Mouse (Mus musculus): ENCODE measurements around the gene Tmem229b.
"Not testable (repeated sequence)": the region's sequence is repeated elsewhere in the genome, so short reads cannot be mapped to it uniquely, and the experiment has no call there.

Tmem229b gene

DNA sequence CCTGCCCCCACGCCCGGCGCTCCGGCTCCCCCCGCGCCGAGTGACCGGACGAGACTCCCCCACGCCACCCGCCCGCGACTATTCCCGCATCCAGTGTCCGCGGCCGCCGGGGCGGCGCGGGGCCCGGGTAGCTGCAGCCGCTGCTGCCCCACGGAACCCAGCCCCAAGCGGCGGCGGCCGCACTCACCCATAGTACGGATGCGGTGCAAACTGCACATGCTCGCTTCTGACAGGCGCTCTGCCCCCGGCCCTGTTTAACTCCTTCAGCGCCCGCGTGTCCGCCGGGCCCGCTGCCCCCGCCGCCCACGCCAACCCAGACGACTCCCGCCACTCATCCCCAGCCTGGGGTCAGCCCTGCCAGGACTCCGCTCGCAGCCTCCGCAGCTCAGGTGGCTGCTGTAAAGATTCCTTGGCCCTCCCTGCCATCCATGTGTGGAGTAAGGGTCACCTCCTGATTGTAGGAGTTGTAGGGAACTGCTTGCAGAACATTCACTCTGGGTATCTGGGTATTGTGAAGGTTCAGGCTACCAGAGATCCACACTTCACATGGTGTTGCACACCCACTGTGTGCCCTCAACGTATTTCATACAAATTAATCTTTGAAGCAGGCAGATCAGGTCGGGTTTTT is at the start of gene Tmem229b:
Gene Tmem229b, minus strand, starts transcription at position 502 of the 628 bp plus-strand sequence.
- peak; percentile 22 to 39 for DNase-seq (ENCODE audit: low spot score in 2 of 2)

- no peak for DNase-seq (ENCODE audit: low spot score in 2 of 2)
Measured at GRCm38 (mm10) chr12:79055276-79055675, 47.8 kb upstream of the Tmem229b start.

- no peak for DNase-seq (ENCODE audit: low spot score in 2 of 2)
Measured at GRCm38 (mm10) chr12:79052073-79052472, 44.6 kb upstream of the Tmem229b start.

GRCm38 (mm10) chr12:79050545-79051212 is 43.3 kb upstream of the Tmem229b start:
- DNase-seq (ENCODE audit: low spot score in 2 of 2), result no peak

DNA sequence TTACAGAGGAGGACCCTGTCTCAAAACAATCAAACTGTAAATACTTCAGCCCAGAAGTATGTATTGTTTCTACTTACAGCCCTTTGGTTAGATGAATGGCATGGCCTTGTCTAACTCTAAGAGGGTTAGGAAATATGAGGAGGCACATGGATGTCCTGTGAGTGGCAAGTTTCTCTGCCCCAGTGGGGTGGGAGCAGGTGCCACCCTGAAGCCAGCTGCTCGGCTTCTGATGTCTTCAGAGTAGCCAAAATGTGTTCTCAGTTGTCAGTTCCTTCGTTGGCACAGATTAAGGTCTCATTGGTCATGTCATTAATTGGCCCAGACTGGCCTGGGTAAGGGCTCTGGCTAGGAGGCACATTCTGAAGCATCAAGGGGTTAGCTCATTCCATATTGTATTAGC is 42.4 kb upstream of the Tmem229b start:
- no peak for DNase-seq (ENCODE audit: low spot score in 2 of 2)

DNA sequence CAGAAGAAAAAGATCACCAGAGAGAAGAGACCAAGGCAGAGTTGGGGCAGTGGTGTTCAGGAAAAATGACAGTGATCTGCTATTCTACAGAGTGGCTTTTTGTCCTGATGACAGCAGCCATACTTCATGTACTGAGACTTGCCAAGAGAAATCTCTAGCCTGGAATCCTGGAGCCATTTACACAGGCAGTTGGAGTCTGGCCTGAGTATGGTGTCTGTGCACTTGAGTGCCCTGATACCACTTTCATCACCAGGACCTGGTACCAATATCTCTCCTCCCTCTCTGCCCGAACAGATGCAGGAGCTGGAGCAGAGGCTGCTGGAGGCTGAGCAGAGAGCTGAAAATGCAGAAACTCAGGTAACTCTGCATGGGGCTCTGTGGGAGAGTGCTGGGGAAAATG is 41.5 kb upstream of the Tmem229b start:
- no peak for DNase-seq (ENCODE audit: low spot score in 2 of 2)

GRCm38 (mm10) chr12:79047203-79047602 is 39.8 kb upstream of the Tmem229b start:
- DNase-seq (ENCODE audit: low spot score in 2 of 2), result no peak

- no peak for DNase-seq (ENCODE audit: low spot score in 2 of 2)
Measured at GRCm38 (mm10) chr12:79046171-79046570, 38.7 kb upstream of the Tmem229b start.

GRCm38 (mm10) chr12:79044668-79045067 is 37.2 kb upstream of the Tmem229b start:
- no peak for DNase-seq (ENCODE audit: low spot score in 2 of 2)

- no peak for DNase-seq (ENCODE audit: low spot score in 2 of 2)
Measured at GRCm38 (mm10) chr12:79041436-79041835, 34.0 kb upstream of the Tmem229b start.

DNA sequence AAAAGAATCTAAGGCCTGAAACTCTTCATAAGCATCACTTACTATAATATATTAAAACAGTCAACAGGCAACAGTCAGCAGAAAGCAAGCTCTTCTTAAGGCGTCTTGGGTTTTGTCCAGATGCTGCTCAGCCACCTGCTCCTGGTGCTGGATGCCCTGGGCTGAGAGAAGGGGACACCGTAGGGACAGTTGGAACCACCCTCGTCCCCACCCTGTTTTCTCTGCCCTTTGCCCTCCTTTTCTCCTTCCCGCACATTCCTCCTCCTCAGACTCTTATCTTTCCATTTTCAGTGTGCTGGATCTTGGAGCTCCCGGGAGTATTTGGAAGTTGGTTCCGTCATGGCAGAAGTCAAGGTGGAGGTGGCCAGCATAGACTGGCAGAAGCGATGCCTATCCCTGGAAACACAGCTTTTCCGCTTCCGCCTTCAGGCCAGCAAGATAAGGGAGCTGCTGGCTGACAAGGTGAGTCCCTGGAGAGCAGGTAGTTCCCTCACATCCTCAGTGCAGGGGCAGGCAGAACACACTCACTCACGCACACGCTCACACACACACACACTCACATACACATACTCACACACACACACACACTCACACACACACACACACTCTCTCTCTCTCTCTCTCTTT is 32.9 kb upstream of the Tmem229b start:
- DNase-seq (ENCODE audit: low spot score in 2 of 2), result no peak

GRCm38 (mm10) chr12:79039708-79040107 is 32.3 kb upstream of the Tmem229b start:
- DNase-seq (ENCODE audit: low spot score in 2 of 2), result no peak

DNA sequence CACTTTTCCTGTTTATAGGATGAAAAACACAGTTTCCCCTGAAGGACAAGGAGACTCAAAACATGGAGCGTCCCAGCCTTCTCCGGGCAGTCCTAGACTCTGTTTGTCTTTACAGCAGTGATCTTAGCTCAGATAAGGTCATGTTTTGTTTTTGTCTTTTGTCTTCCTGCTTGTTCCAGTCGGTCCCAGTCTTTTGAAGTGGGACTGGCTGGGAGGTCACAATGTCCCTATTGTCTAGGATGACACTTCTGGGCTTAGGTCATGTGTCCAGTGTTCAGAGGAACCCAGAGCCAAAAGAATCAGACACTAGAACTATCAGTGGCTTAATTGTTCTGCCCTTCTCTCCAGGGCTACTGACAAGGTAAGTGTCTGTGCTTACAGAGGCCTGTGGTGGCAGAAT is 27.9 kb upstream of the Tmem229b start:
- no peak for DNase-seq (ENCODE audit: low spot score in 2 of 2)

DNA sequence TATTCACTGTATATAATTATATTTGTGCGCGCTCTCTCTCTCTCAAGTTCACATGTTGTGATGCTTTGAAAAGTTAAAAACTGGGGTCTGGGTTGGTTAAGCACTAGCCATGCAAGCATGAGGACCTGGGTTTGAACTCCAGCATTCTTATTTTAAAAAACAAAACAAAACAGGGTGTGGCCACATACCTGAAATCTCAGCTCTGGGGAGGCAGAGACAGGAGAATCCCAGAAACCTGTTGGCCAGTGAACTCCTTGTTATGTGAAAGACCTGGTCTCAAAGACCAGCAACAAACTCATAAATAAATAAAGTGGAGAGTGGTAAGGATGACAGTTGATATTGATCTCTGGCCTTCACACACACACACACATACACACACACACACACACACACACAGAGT is 26.9 kb upstream of the Tmem229b start:
- DNase-seq (ENCODE audit: low spot score in 2 of 2), result no peak

GRCm38 (mm10) chr12:79028911-79029861 is 21.8 kb upstream of the Tmem229b start, which contains the start of gene Plekhh1:
Plekhh1 (plus strand) TSS chr12:79029163.
- DNase-seq (ENCODE audit: low spot score in 2 of 2), result peak; percentile 32 to 46

GRCm38 (mm10) chr12:79027526-79027925 is 20.1 kb upstream of the Tmem229b start:
- DNase-seq (ENCODE audit: low spot score in 2 of 2), result not testable (repeated sequence)

GRCm38 (mm10) chr12:79022882-79023281 is 15.5 kb upstream of the Tmem229b start:
- DNase-seq (ENCODE audit: low spot score in 2 of 2), result no peak

- no peak for DNase-seq (ENCODE audit: low spot score in 2 of 2)
Measured at GRCm38 (mm10) chr12:79021902-79022301, 14.5 kb upstream of the Tmem229b start.

DNA sequence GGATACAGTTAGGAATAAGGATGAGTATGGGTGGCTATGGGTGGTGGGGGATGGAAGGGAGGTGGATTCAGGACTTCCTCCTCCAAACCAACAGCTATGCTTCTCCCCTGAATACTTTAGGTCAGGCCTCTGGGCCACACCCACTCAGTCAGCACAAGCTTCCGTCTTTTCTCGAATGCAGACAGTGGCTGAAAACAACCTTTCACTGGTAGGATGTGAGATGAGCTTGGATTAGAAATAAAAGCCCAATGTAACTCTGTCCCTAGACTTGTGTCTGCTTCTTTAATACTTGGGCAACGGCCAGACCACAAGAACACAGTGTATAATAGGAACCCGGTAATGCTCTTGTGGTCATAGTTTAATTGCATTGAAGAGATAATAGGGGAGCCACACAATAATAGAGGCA is 10.6 kb upstream of the Tmem229b start:
- no peak for DNase-seq (ENCODE audit: low spot score in 2 of 2)

DNA sequence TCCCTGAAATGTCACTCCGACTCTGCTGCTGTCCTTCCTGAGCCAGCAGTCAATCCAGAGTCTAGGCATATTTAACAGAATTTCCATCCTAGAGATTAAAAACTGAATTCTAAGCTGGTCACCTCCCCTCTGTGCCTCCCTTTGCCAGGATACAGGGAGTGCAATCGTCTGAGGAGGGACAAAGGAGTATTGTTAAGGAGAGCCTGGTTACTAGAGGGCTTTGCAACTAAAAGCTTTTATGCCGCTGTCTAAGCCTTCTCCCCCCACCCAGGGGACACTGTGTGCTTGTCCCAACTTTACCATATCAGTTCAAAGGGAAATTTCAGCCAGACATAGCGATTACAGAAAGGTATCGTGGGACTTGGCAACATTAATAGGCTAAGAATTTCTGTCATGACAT is 8.7 kb upstream of the Tmem229b start:
- DNase-seq (ENCODE audit: low spot score in 2 of 2), result no peak

DNA sequence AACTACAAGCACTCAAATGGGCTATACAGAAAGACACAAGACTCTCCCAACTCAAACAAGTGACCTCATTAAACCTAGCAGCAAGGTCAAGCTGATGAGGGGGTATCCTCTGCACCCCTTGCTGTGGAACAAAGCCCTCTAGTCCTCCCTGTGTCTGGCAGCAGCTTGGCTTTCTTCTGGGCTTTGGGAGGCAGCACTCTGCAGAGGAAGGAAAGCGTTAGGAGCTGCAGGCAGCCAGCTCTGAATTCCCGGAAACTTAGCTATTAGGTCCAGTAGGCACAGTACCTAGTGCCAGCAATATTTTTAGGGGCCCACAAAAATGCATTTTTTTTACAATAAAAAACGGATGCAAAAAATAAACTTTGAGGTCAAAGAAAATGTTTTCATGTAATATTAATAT is 3.1 kb upstream of the Tmem229b start:
- DNase-seq (ENCODE audit: low spot score in 2 of 2), result no peak

All from natural killer cell, adult 2 months (primary cell).